Mouse (Mus musculus): ENCODE data around the gene Ngfr.

GRCm38 (mm10) chr11:95585684-95586083 lies 1.9 kb downstream of the Ngfr start:
- TF ChIP-seq CTCF (IDR thresholded peaks at IDR 0.05; ENCODE audit: insufficient read depth, low read depth, low read length): no peak
- no peak for TF ChIP-seq POLR2A (IDR thresholded peaks at IDR 0.05; ENCODE audit: insufficient read depth, low read depth, low read length)
